Mouse (Mus musculus): ENCODE results near the gene Hist1h4a. TPM values are rescaled to one million over a fixed set of nuclear protein-coding genes. Genes with fewer than 3 reads are reported as not detected.
"Not testable (repeated sequence)": the region's sequence is repeated elsewhere in the genome, so short reads cannot be mapped to it uniquely, and the experiment has no call there.

The Hist1h4a gene
- polyA plus RNA-seq, 1 experiment from 2014 or later: 0.35 TPM

- DNase-seq (ENCODE audit: low spot score) (peak; percentile 23), ATAC-seq (ENCODE audit: insufficient number of reproducible peaks, low FRiP score, low TSS enrichment, low read depth) (no peak)
- Histone ChIP-seq H3K27ac (replicated peaks; ENCODE audit: low read depth, low read length) (no peak overlapping the region), H3K4me1 (ENCODE audit: control insufficient read depth, insufficient read depth, low read length) (no peaks in the 10 kb centered on the region), H3K36me3 (ENCODE audit: control insufficient read depth, insufficient read depth, low read length) (no peaks in the 10 kb centered on the region), H3K9ac (ENCODE audit: low read length) (no peak overlapping the region), H3K27me3 (ENCODE audit: control insufficient read depth, insufficient read depth, low read length) (no peaks in the 10 kb centered on the region), H3K4me2 (ENCODE audit: low read depth, severe bottlenecking) (no peak overlapping the region), H3K9me3 (ENCODE audit: control insufficient read depth, low read length) (no peaks in the 10 kb centered on the region), H3K4me3 (ENCODE audit: low read depth, low read length) (no peak overlapping the region)
- WGBS: 52% methylated on average over 8 of the region's 8 CpGs
Observed at GRCm38 (mm10) chr13:23730479-23730878, 30.6 kb downstream of the Hist1h4a start.

GRCm38 (mm10) chr13:23729706-23730105 lies 31.3 kb downstream of the Hist1h4a start:
- H3K9ac ChIP-seq (ENCODE audit: low read length): no peak overlapping the region
- H3K36me3 ChIP-seq (ENCODE audit: control insufficient read depth, insufficient read depth, low read length): no peaks in the 10 kb centered on the region
- no peak for ATAC-seq (ENCODE audit: insufficient number of reproducible peaks, low FRiP score, low TSS enrichment, low read depth)
- no peak overlapping the region for H3K27ac ChIP-seq (replicated peaks; ENCODE audit: low read depth, low read length)
- H3K4me2 ChIP-seq (ENCODE audit: low read depth, severe bottlenecking): no peak overlapping the region
- WGBS: 89% methylated on average over 5 of the region's 5 CpGs
- peak; percentile 19 for DNase-seq (ENCODE audit: low spot score)
- H3K4me1 ChIP-seq (ENCODE audit: control insufficient read depth, insufficient read depth, low read length): no peaks in the 10 kb centered on the region
- H3K27me3 ChIP-seq (ENCODE audit: control insufficient read depth, insufficient read depth, low read length): no peaks in the 10 kb centered on the region
- no peaks in the 10 kb centered on the region for H3K9me3 ChIP-seq (ENCODE audit: control insufficient read depth, low read length)
- no peak overlapping the region for H3K4me3 ChIP-seq (ENCODE audit: low read depth, low read length)

- Histone ChIP-seq H3K27ac (replicated peaks; ENCODE audit: low read depth, low read length) (no peak overlapping the region), H3K4me2 (ENCODE audit: low read depth, severe bottlenecking) (no peak overlapping the region), H3K9ac (ENCODE audit: low read length) (no peak overlapping the region), H3K4me1 (ENCODE audit: control insufficient read depth, insufficient read depth, low read length) (no peaks in the 10 kb centered on the region), H3K27me3 (ENCODE audit: control insufficient read depth, insufficient read depth, low read length) (no peaks in the 10 kb centered on the region), H3K36me3 (ENCODE audit: control insufficient read depth, insufficient read depth, low read length) (no peaks in the 10 kb centered on the region), H3K9me3 (ENCODE audit: control insufficient read depth, low read length) (no peaks in the 10 kb centered on the region), H3K4me3 (ENCODE audit: low read depth, low read length) (no peak overlapping the region)
- ATAC-seq (ENCODE audit: insufficient number of reproducible peaks, low FRiP score, low TSS enrichment, low read depth): no peak
- DNase-seq (ENCODE audit: low spot score): peak; percentile 16
- WGBS: 94% methylated on average over 9 of the region's 9 CpGs
Observed at GRCm38 (mm10) chr13:23729192-23729525, 31.9 kb downstream of the Hist1h4a start.

GRCm38 (mm10) chr13:23728472-23729191 lies 32.4 kb downstream of the Hist1h4a start:
- no peaks in the 10 kb centered on the region for H3K9me3 ChIP-seq (ENCODE audit: control insufficient read depth, low read length)
- ATAC-seq (ENCODE audit: insufficient number of reproducible peaks, low FRiP score, low TSS enrichment, low read depth): no peak
- no peak overlapping the region for H3K4me2 ChIP-seq (ENCODE audit: low read depth, severe bottlenecking)
- no peak overlapping the region for H3K27ac ChIP-seq (replicated peaks; ENCODE audit: low read depth, low read length)
- WGBS: 91% methylated on average over 18 of the region's 18 CpGs
- no peak overlapping the region for H3K4me3 ChIP-seq (ENCODE audit: low read depth, low read length)
- no peaks in the 10 kb centered on the region for H3K27me3 ChIP-seq (ENCODE audit: control insufficient read depth, insufficient read depth, low read length)
- DNase-seq (ENCODE audit: low spot score): peak; percentile 18
- H3K9ac ChIP-seq (ENCODE audit: low read length): no peak overlapping the region
- H3K36me3 ChIP-seq (ENCODE audit: control insufficient read depth, insufficient read depth, low read length): no peaks in the 10 kb centered on the region
- H3K4me1 ChIP-seq (ENCODE audit: control insufficient read depth, insufficient read depth, low read length): no peaks in the 10 kb centered on the region

- no CpG with 5 or more reads among the region's 1 CpGs for WGBS
- H3K4me1 ChIP-seq (ENCODE audit: control insufficient read depth, insufficient read depth, low read length): no peaks in the 10 kb centered on the region
- no peaks in the 10 kb centered on the region for H3K27me3 ChIP-seq (ENCODE audit: control insufficient read depth, insufficient read depth, low read length)
- DNase-seq (ENCODE audit: low spot score) (no peak), ATAC-seq (ENCODE audit: insufficient number of reproducible peaks, low FRiP score, low TSS enrichment, low read depth) (no peak)
- no peaks in the 10 kb centered on the region for H3K36me3 ChIP-seq (ENCODE audit: control insufficient read depth, insufficient read depth, low read length)
- H3K9ac ChIP-seq (ENCODE audit: low read length): no peak overlapping the region
- H3K27ac ChIP-seq (replicated peaks; ENCODE audit: low read depth, low read length): no peak overlapping the region
- no peak overlapping the region for H3K4me3 ChIP-seq (ENCODE audit: low read depth, low read length)
- no peak overlapping the region for H3K4me2 ChIP-seq (ENCODE audit: low read depth, severe bottlenecking)
- no peaks in the 10 kb centered on the region for H3K9me3 ChIP-seq (ENCODE audit: control insufficient read depth, low read length)
Observed at GRCm38 (mm10) chr13:23725213-23725612, 35.8 kb downstream of the Hist1h4a start.

GRCm38 (mm10) chr13:23724239-23724638 lies 36.8 kb downstream of the Hist1h4a start:
- Histone ChIP-seq H3K9me3 (ENCODE audit: control insufficient read depth, low read length) (no peaks in the 10 kb centered on the region), H3K4me2 (ENCODE audit: low read depth, severe bottlenecking) (no peak overlapping the region), H3K4me3 (ENCODE audit: low read depth, low read length) (no peak overlapping the region), H3K4me1 (ENCODE audit: control insufficient read depth, insufficient read depth, low read length) (no peaks in the 10 kb centered on the region), H3K36me3 (ENCODE audit: control insufficient read depth, insufficient read depth, low read length) (no peaks in the 10 kb centered on the region), H3K9ac (ENCODE audit: low read length) (no peak overlapping the region), H3K27me3 (ENCODE audit: control insufficient read depth, insufficient read depth, low read length) (no peaks in the 10 kb centered on the region), H3K27ac (replicated peaks; ENCODE audit: low read depth, low read length) (no peak overlapping the region)
- 93% methylated on average over 4 of the region's 4 CpGs for WGBS
- ATAC-seq (ENCODE audit: insufficient number of reproducible peaks, low FRiP score, low TSS enrichment, low read depth) (no peak), DNase-seq (ENCODE audit: low spot score) (no peak)

- H3K27ac ChIP-seq (replicated peaks; ENCODE audit: low read depth, low read length): not testable (repeated sequence)
Observed at GRCm38 (mm10) chr13:23717593-23718245, 43.3 kb downstream of the Hist1h4a start.

GRCm38 (mm10) chr13:23717176-23717575 lies 43.9 kb downstream of the Hist1h4a start:
- WGBS: 47% methylated on average over 11 of the region's 11 CpGs
- no peak overlapping the region; the same call in 1 of the 2 replicates for H3K9ac ChIP-seq (ENCODE audit: low read length)
- no peaks in the 10 kb centered on the region for H3K9me3 ChIP-seq (ENCODE audit: control insufficient read depth, low read length)
- no peak overlapping the region for H3K27ac ChIP-seq (replicated peaks; ENCODE audit: low read depth, low read length)
- no peak overlapping the region for H3K4me3 ChIP-seq (ENCODE audit: low read depth, low read length)
- no peak overlapping the region for H3K4me2 ChIP-seq (ENCODE audit: low read depth, severe bottlenecking)
- H3K4me1 ChIP-seq (ENCODE audit: control insufficient read depth, insufficient read depth, low read length): 0 out of 2 replicates have a peak, but pooled peaks cover 3% of the 10 kb centered on the region
- H3K27me3 ChIP-seq (ENCODE audit: control insufficient read depth, insufficient read depth, low read length): no peaks in the 10 kb centered on the region
- H3K36me3 ChIP-seq (ENCODE audit: control insufficient read depth, insufficient read depth, low read length): no peaks in the 10 kb centered on the region
- no peak for ATAC-seq (ENCODE audit: insufficient number of reproducible peaks, low FRiP score, low TSS enrichment, low read depth)
- DNase-seq (ENCODE audit: low spot score): peak; percentile 20

More at GRCm38 (mm10) chr13:23717593-23718245, 43.3 kb downstream of the Hist1h4a start:
- H3K36me3 ChIP-seq (ENCODE audit: control insufficient read depth, insufficient read depth, low read length); H3K27me3 ChIP-seq (ENCODE audit: control insufficient read depth, insufficient read depth, low read length); H3K4me3 ChIP-seq (ENCODE audit: low read depth, low read length); H3K4me2 ChIP-seq (ENCODE audit: low read depth, severe bottlenecking); H3K9ac ChIP-seq (ENCODE audit: low read length); H3K9me3 ChIP-seq (ENCODE audit: control insufficient read depth, low read length); H3K4me1 ChIP-seq (ENCODE audit: control insufficient read depth, insufficient read depth, low read length); ATAC-seq (ENCODE audit: insufficient number of reproducible peaks, low FRiP score, low TSS enrichment, low read depth): not testable (repeated sequence)
- peak; percentile 22 for DNase-seq (ENCODE audit: low spot score)
- 16% methylated on average over 2 of the region's 2 CpGs for WGBS
